Mouse (Mus musculus) hindbrain, embryonic 13.5 days (tissue): ENCODE results near the gene 1700016H13Rik. TPM values are rescaled to one million over a fixed set of nuclear protein-coding genes. Genes with fewer than 3 reads are reported as not detected.

Source experiments
- polyA plus RNA-seq: library from polyadenylated mRNA; unstranded; fragments of >200 nt; fragmentation: Nextera tagmentation; extraction: Ambion mirVana; gene quantifications from 2 replicates; pipeline ENCODE4 v1.2.1, GENCODE M21; 2015

The 1700016H13Rik gene
- polyA plus RNA-seq, 1 experiment from 2014 or later = 0.13 TPM

Other genes starting within 250 kb of the 1700016H13Rik start
- 6.4 and 7.5 TPM in 2 replicates for gene Ptpn13, start 230.8 kb downstream of the 1700016H13Rik start, polyA plus RNA-seq
- 0.30 and 0.43 TPM in 2 replicates for gene Slc10a6, start 26.6 kb downstream of the 1700016H13Rik start, polyA plus RNA-seq
- gene Aff1, start 36.4 kb upstream of the 1700016H13Rik start, polyA plus RNA-seq = 2.4 and 2.7 TPM in 2 replicates